Mouse (Mus musculus) forebrain, postnatal 0 days (tissue): ENCODE data around the gene Mrtfb. TPM values are rescaled to one million over a fixed set of nuclear protein-coding genes. Genes with fewer than 3 reads are reported as not detected.

Source experiments
- ATAC-seq: fragments of 200-750 bp; cut with Nextera tagmentation; 2 replicates; pipeline ENCODE4 v1.8.0; 2017; ENCODE audit warnings: mild to moderate bottlenecking, moderate library complexity
- DNase-seq: peaks from one replicate; pipeline ENCODE4 v3.0.0-alpha.2; 2015
- H3K27ac ChIP-seq: fragments of 300-500 bp; sonication (generic); 2 replicates; pipeline ENCODE4 v1.5.1; 2014; ENCODE audit warnings: low read depth, mild to moderate bottlenecking, antibody characterized with exemption, low read length, moderate library complexity, mixed read lengths
- H3K27me3 ChIP-seq: fragments of 300-500 bp; sonication (generic); 2 replicates; pipeline ENCODE4 v1.6.1; 2014; ENCODE audit warnings: mild to moderate bottlenecking, low read length, mixed read lengths; ENCODE audit not compliant: insufficient read depth
- H3K36me3 ChIP-seq: fragments of 300-500 bp; sonication (generic); 2 replicates; pipeline ENCODE4 v1.6.1; 2014; ENCODE audit warnings: mild to moderate bottlenecking, moderate library complexity; ENCODE audit not compliant: insufficient read depth
- H3K4me1 ChIP-seq: fragments of 300-500 bp; sonication (generic); 2 replicates; pipeline ENCODE4 v1.6.1; 2014; ENCODE audit warnings: antibody characterized with exemption; ENCODE audit not compliant: insufficient read depth
- H3K4me2 ChIP-seq: fragments of 300-500 bp; sonication (generic); 2 replicates; pipeline ENCODE4 v1.6.1; 2014; ENCODE audit warnings: low read depth, mild to moderate bottlenecking, moderate library complexity
- H3K4me3 ChIP-seq: fragments of 300-500 bp; sonication (generic); 2 replicates; pipeline ENCODE4 v1.5.1; 2014; ENCODE audit warnings: low read depth, low read length, mixed read lengths
- H3K9ac ChIP-seq: fragments of 300-500 bp; sonication (generic); 2 replicates; pipeline ENCODE4 v1.6.1; 2014; ENCODE audit warnings: mild to moderate bottlenecking
- H3K9me3 ChIP-seq: fragments of 300-500 bp; sonication (generic); 2 replicates; pipeline ENCODE4 v1.6.1; 2016; ENCODE audit warnings: low read length
- CTCF ChIP-seq: sonication (generic); IDR thresholded peaks from 2 replicates; pipeline ENCODE4 v1.5.1; 2016; ENCODE audit warnings: antibody characterized with exemption, control low read depth, low read depth
- WGBS: fragments of 180-500 bp; shearing (Covaris S2); extraction: QIAGEN DNeasy Blood & Tissue Kit; methylation state at CpG from one replicate; pipeline ENCODE4 v1.1.7; 2014; 5-methylcytosine and 5-hydroxymethylcytosine counted together
- polyA plus RNA-seq: library from polyadenylated mRNA; unstranded; fragments of >200 nt; fragmentation: Nextera tagmentation; extraction: Ambion mirVana; gene quantifications from 2 replicates; pipeline ENCODE4 v1.2.1, GENCODE M21; 2015
- total RNA-seq: library from RNA; depleted of rRNA; stranded (reverse); fragments of >200 nt; gene quantifications from 2 replicates; pipeline ENCODE4 v1.2.3, GENCODE M21; 2014

Gene Mrtfb
- total and polyA plus RNA-seq, 2 experiments from 2014 or later: 21.9 to 32.3 TPM

- H3K4me1 ChIP-seq: no peaks in the 10 kb centered on the region
- WGBS: 88% methylated on average over 4 of the region's 4 CpGs
- no peak overlapping the region for H3K9ac ChIP-seq
- H3K27me3 ChIP-seq: no peaks in the 10 kb centered on the region
- no peak overlapping the region for H3K27ac ChIP-seq
- TF ChIP-seq CTCF: no peak
- H3K36me3 ChIP-seq: peaks cover 30% of the 10 kb centered on the region
- no peaks in the 10 kb centered on the region for H3K9me3 ChIP-seq
- no peak overlapping the region for H3K4me2 ChIP-seq
- DNase-seq (no peak), ATAC-seq (no peak)
- no peak overlapping the region for H3K4me3 ChIP-seq
These were observed 131.0 kb downstream of the Mrtfb start for GRCm38 (mm10) chr16:13387306-13387705.

- Histone ChIP-seq H3K9me3 (no peaks in the 10 kb centered on the region), H3K4me3 (no peak overlapping the region), H3K4me2 (no peak overlapping the region), H3K9ac (no peak overlapping the region), H3K27me3 (no peaks in the 10 kb centered on the region), H3K4me1 (no peaks in the 10 kb centered on the region), H3K36me3 (peaks cover 73% of the 10 kb centered on the region), H3K27ac (no peak overlapping the region)
- no peak for ATAC-seq
- WGBS: 72% methylated on average over 2 of the region's 2 CpGs
- no peak for DNase-seq
- no peak for TF ChIP-seq CTCF
These were observed 144.1 kb downstream of the Mrtfb start for GRCm38 (mm10) chr16:13400375-13400774.

- no peak overlapping the region for H3K4me2 ChIP-seq
- ATAC-seq: no peak
- no peaks in the 10 kb centered on the region for H3K27me3 ChIP-seq
- H3K9me3 ChIP-seq: no peaks in the 10 kb centered on the region
- peaks cover 73% of the 10 kb centered on the region for H3K36me3 ChIP-seq
- no peak overlapping the region for H3K27ac ChIP-seq
- no peak for DNase-seq
- no peak overlapping the region for H3K9ac ChIP-seq
- 89% methylated on average over 5 of the region's 5 CpGs for WGBS
- H3K4me3 ChIP-seq: no peak overlapping the region
- no peak for TF ChIP-seq CTCF
- H3K4me1 ChIP-seq: no peaks in the 10 kb centered on the region
These were observed 145.3 kb downstream of the Mrtfb start for GRCm38 (mm10) chr16:13401591-13401990.

GRCm38 (mm10) chr16:13404656-13405055 lies 148.4 kb downstream of the Mrtfb start:
- 83% methylated on average over 6 of the region's 6 CpGs for WGBS
- DNase-seq (no peak), ATAC-seq (no peak)
- H3K4me1 ChIP-seq: no peaks in the 10 kb centered on the region
- H3K9me3 ChIP-seq: no peaks in the 10 kb centered on the region
- H3K27ac ChIP-seq: no peak overlapping the region
- H3K27me3 ChIP-seq: no peaks in the 10 kb centered on the region
- H3K4me2 ChIP-seq: no peak overlapping the region
- H3K4me3 ChIP-seq: no peak overlapping the region
- no peak overlapping the region for H3K9ac ChIP-seq
- peaks cover 66% of the 10 kb centered on the region for H3K36me3 ChIP-seq
- no peak for TF ChIP-seq CTCF

- TF ChIP-seq CTCF: no peak
- Histone ChIP-seq H3K4me2 (no peak overlapping the region), H3K4me1 (no peaks in the 10 kb centered on the region), H3K9ac (no peak overlapping the region), H3K27ac (no peak overlapping the region), H3K36me3 (peaks cover 63% of the 10 kb centered on the region), H3K4me3 (no peak overlapping the region), H3K9me3 (no peaks in the 10 kb centered on the region), H3K27me3 (no peaks in the 10 kb centered on the region)
- 92% methylated on average over 2 of the region's 2 CpGs for WGBS
- DNase-seq (no peak), ATAC-seq (no peak)
These were observed 149.1 kb downstream of the Mrtfb start for GRCm38 (mm10) chr16:13405403-13405802.

- Histone ChIP-seq H3K4me3 (no peak overlapping the region), H3K27me3 (no peaks in the 10 kb centered on the region), H3K9ac (no peak overlapping the region), H3K4me1 (no peaks in the 10 kb centered on the region), H3K9me3 (no peaks in the 10 kb centered on the region), H3K27ac (no peak overlapping the region), H3K36me3 (peaks cover 47% of the 10 kb centered on the region), H3K4me2 (no peak overlapping the region)
- peak; percentile 91 for ATAC-seq
- DNase-seq: peak; percentile 85
- WGBS: 67% methylated on average over 4 of the region's 4 CpGs
- peak; percentile 80 for TF ChIP-seq CTCF
These were observed 153.4 kb downstream of the Mrtfb start for GRCm38 (mm10) chr16:13409530-13410163.

GRCm38 (mm10) chr16:13410760-13411159 lies 154.5 kb downstream of the Mrtfb start:
- H3K4me2 ChIP-seq: no peak overlapping the region
- H3K36me3 ChIP-seq: peaks cover 36% of the 10 kb centered on the region
- peak; percentile 35 for TF ChIP-seq CTCF
- 96% methylated on average over 2 of the region's 2 CpGs for WGBS
- ATAC-seq (no peak), DNase-seq (no peak)
- H3K9me3 ChIP-seq: no peaks in the 10 kb centered on the region
- H3K27me3 ChIP-seq: no peaks in the 10 kb centered on the region
- no peak overlapping the region for H3K9ac ChIP-seq
- no peaks in the 10 kb centered on the region for H3K4me1 ChIP-seq
- no peak overlapping the region for H3K27ac ChIP-seq
- H3K4me3 ChIP-seq: no peak overlapping the region
